Comparison of ENCODE assay signal across 8 mouse cellular contexts in the genomic region with DNA sequence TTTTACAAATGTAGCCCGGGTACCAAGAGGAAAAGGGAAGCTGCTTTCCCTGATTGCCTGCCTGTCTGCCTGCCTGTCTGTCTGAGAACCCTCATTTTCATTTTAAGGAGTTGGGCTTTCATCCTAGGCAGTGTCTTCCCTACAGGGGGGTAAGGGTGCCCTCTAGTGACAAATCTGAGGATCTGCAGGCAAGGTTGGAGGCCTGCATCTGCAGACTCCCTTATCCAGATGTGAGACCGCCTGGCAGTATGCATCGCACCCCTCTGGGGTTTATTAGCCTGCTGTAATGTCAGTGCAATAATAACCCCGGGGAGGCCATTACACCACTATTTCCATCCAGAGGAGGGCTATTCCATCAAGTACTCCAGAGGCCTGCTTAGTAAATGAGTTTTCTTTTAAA.
DNase-seq lines count a peak whose midpoint lies in the region; ATAC-seq and TF ChIP-seq lines count a peak whose summit lies in the region.

No protein-coding gene starts in this region.

- no peaks in the 10 kb centered on the region for H3K27me3 ChIP-seq in spleen, adult 2 months (ENCODE audit: control insufficient read depth, insufficient read depth, low read length)
- H3K27me3 ChIP-seq in embryonic facial prominence, embryonic 14.5 days (replicated peaks; ENCODE audit: control insufficient read depth, insufficient read depth, low read length): no peaks in the 10 kb centered on the region
- peaks cover 6% of the 10 kb centered on the region; the same call in 1 of the 2 replicates for H3K27me3 ChIP-seq in hindbrain, embryonic 12.5 days
- H3K27me3 ChIP-seq in liver, postnatal 0 days (ENCODE audit: insufficient read depth, low read length): no peaks in the 10 kb centered on the region

- WGBS in spleen, adult 2 months: 29% methylated on average over 4 of the region's 4 CpGs
- 15% methylated on average over 4 of the region's 4 CpGs for WGBS in embryonic facial prominence, embryonic 14.5 days
- WGBS in hindbrain, embryonic 12.5 days: 30% methylated on average over 4 of the region's 4 CpGs
- WGBS in liver, postnatal 0 days (ENCODE audit: insufficient replicate concordance): 24% methylated on average over 4 of the region's 4 CpGs

- H3K4me1 ChIP-seq in spleen, adult 2 months (ENCODE audit: control insufficient read depth, insufficient read depth, insufficient read length): peaks cover 10% of the 10 kb centered on the region; the same call in 1 of the 2 replicates
- H3K4me1 ChIP-seq in embryonic facial prominence, embryonic 14.5 days (ENCODE audit: control insufficient read depth, insufficient read depth, low read length): no peaks in the 10 kb centered on the region
- peaks cover 10% of the 10 kb centered on the region for H3K4me1 ChIP-seq in hindbrain, embryonic 12.5 days
- H3K4me1 ChIP-seq in liver, postnatal 0 days (ENCODE audit: insufficient read depth): no peaks in the 10 kb centered on the region

- no peak overlapping the region for H3K9ac ChIP-seq in embryonic facial prominence, embryonic 14.5 days (ENCODE audit: low read depth, low read length)
- no peak overlapping the region for H3K9ac ChIP-seq in hindbrain, embryonic 12.5 days
- no peak overlapping the region for H3K9ac ChIP-seq in liver, postnatal 0 days (replicated peaks)

- no peak for TF ChIP-seq EP300 in liver, postnatal 0 days (IDR thresholded peaks at IDR 0.05; ENCODE audit: low read depth)

- no peak overlapping the region for H3K4me3 ChIP-seq in spleen, adult 2 months (ENCODE audit: extremely low read depth, insufficient read depth, insufficient read length)
- no peak overlapping the region for H3K4me3 ChIP-seq in embryonic facial prominence, embryonic 14.5 days (ENCODE audit: low read depth, low read length)
- H3K4me3 ChIP-seq in hindbrain, embryonic 12.5 days: no peak overlapping the region
- H3K4me3 ChIP-seq in liver, postnatal 0 days (ENCODE audit: low read depth, low read length): no peak overlapping the region

- TF ChIP-seq POLR2A in spleen, adult 2 months (IDR thresholded peaks at IDR 0.05; ENCODE audit: low read depth, low read length): no peak

- H3K9me3 ChIP-seq in embryonic facial prominence, embryonic 14.5 days (ENCODE audit: control insufficient read depth, low read length): no peaks in the 10 kb centered on the region
- H3K9me3 ChIP-seq in hindbrain, embryonic 12.5 days (replicated peaks): no peaks in the 10 kb centered on the region
- no peaks in the 10 kb centered on the region for H3K9me3 ChIP-seq in liver, postnatal 0 days (ENCODE audit: low read length)

- peak; percentile 36; the same call in 1 of the 2 replicates for TF ChIP-seq CTCF in spleen, adult 2 months (IDR thresholded peaks at IDR 0.05; ENCODE audit: extremely low read depth, insufficient read depth, insufficient read length, insufficient replicate concordance)
- peak; percentile 71 for TF ChIP-seq CTCF in liver, postnatal 0 days (IDR thresholded peaks at IDR 0.05; ENCODE audit: low read depth)

- peak; percentile 27; the same call in 1 of the 2 replicates for ATAC-seq in embryonic facial prominence, embryonic 14.5 days (ENCODE audit: low read depth)
- ATAC-seq in hindbrain, embryonic 12.5 days (ENCODE audit: low FRiP score): 0 out of 2 replicates have a peak, but pooled peaks have one; percentile 39
- no peak for ATAC-seq in liver, postnatal 0 days

- no peak overlapping the region for H3K4me2 ChIP-seq in embryonic facial prominence, embryonic 14.5 days (ENCODE audit: low read depth, low read length)
- no peak overlapping the region for H3K4me2 ChIP-seq in hindbrain, embryonic 12.5 days (replicated peaks)
- H3K4me2 ChIP-seq in liver, postnatal 0 days (ENCODE audit: low read depth, low read length): no peak overlapping the region

- H3K36me3 ChIP-seq in spleen, adult 2 months (ENCODE audit: control insufficient read depth, insufficient read depth, low read length): no peaks in the 10 kb centered on the region
- H3K36me3 ChIP-seq in embryonic facial prominence, embryonic 14.5 days (ENCODE audit: control insufficient read depth, insufficient read depth, low read length): no peaks in the 10 kb centered on the region
- H3K36me3 ChIP-seq in hindbrain, embryonic 12.5 days: no peaks in the 10 kb centered on the region
- H3K36me3 ChIP-seq in liver, postnatal 0 days (replicated peaks; ENCODE audit: insufficient read depth, low read length): no peaks in the 10 kb centered on the region

- DNase-seq in spleen, adult 2 months (ENCODE audit: low read depth in 1 of 2, low spot score in 2 of 2): no peak
- no peak for DNase-seq in spleen, adult 12 weeks (ENCODE audit: low spot score)
- peak; percentile 14 for DNase-seq in adrenal gland, postnatal 25 days
- peak; percentile 69 for DNase-seq in embryonic facial prominence, embryonic 14.5 days (ENCODE audit: low spot score)
- DNase-seq in liver, postnatal 0 days: peak; percentile 22
- DNase-seq in right cerebral cortex, adult 2 months (ENCODE audit: low spot score in 2 of 2): peak; percentile 58 to 70
- DNase-seq in ovary, postnatal 10 days (ENCODE audit: low spot score): no peak

- H3K27ac ChIP-seq in spleen, adult 2 months (ENCODE audit: insufficient read depth, low read length): no peak overlapping the region
- H3K27ac ChIP-seq in embryonic facial prominence, embryonic 14.5 days (replicated peaks; ENCODE audit: low read depth, low read length): no peak overlapping the region
- no peak overlapping the region for H3K27ac ChIP-seq in hindbrain, embryonic 12.5 days
- H3K27ac ChIP-seq in liver, postnatal 0 days (ENCODE audit: low read depth): no peak overlapping the region

Comparison
In these comparisons a context has a peak if more than half of its experiments do, and no peak if none do; other contexts are left out.
1. DNase-seq: peak in adrenal gland, postnatal 25 days (single experiment), embryonic facial prominence, embryonic 14.5 days (single experiment), liver, postnatal 0 days (single experiment) and right cerebral cortex, adult 2 months (2 of 2); none in spleen, adult 2 months (0 of 2), spleen, adult 12 weeks (single experiment) and ovary, postnatal 10 days (single experiment).